Mouse (Mus musculus) hindbrain, embryonic 16.5 days (tissue): Measurements from ENCODE around the gene Sec14l4. TPM values are rescaled to one million over a fixed set of nuclear protein-coding genes. Genes with fewer than 3 reads are reported as not detected.

Experiments
- ATAC-seq: fragments of 200-750 bp; cut with Nextera tagmentation; 2 replicates; pipeline ENCODE4 v1.8.0; 2017; ENCODE audit warnings: moderate TSS enrichment, moderate library complexity
- H3K27ac ChIP-seq: fragments of 300-500 bp; sonication (generic); 2 replicates; pipeline ENCODE4 v1.5.1; 2014; ENCODE audit warnings: low read depth, mild to moderate bottlenecking, control low read depth, low read length, moderate library complexity
- H3K27me3 ChIP-seq: fragments of 300-500 bp; sonication (generic); replicated peaks from 2 replicates; pipeline ENCODE4 v1.6.1; 2014; ENCODE audit warnings: low read length; ENCODE audit not compliant: control insufficient read depth, insufficient read depth
- H3K36me3 ChIP-seq: fragments of 300-500 bp; sonication (generic); 2 replicates; pipeline ENCODE4 v1.6.1; 2014; ENCODE audit warnings: mild to moderate bottlenecking, low read length, moderate library complexity, mixed read lengths; ENCODE audit not compliant: control insufficient read depth, insufficient read depth
- H3K4me1 ChIP-seq: fragments of 300-500 bp; sonication (generic); 2 replicates; pipeline ENCODE4 v1.6.1; 2014; ENCODE audit warnings: low read depth, low read length; ENCODE audit not compliant: control insufficient read depth, insufficient read depth
- H3K4me2 ChIP-seq: fragments of 300-500 bp; sonication (generic); 2 replicates; pipeline ENCODE4 v1.6.1; 2014; ENCODE audit warnings: mild to moderate bottlenecking, low read length, control low read depth, moderate library complexity
- H3K4me3 ChIP-seq: fragments of 300-500 bp; sonication (generic); 2 replicates; pipeline ENCODE4 v1.5.1; 2014; ENCODE audit warnings: mild to moderate bottlenecking, low read length, control low read depth, moderate library complexity
- H3K9ac ChIP-seq: fragments of 300-500 bp; sonication (generic); 2 replicates; pipeline ENCODE4 v1.6.1; 2014; ENCODE audit warnings: low read depth, mild to moderate bottlenecking, control low read depth, low read length, moderate library complexity
- H3K9me3 ChIP-seq: fragments of 300-500 bp; sonication (generic); 2 replicates; pipeline ENCODE4 v1.6.1; 2014; ENCODE audit warnings: mild to moderate bottlenecking, low read length, moderate library complexity; ENCODE audit not compliant: control insufficient read depth
- WGBS: fragments of 180-500 bp; shearing (Covaris S2); extraction: QIAGEN DNeasy Blood & Tissue Kit; methylation state at CpG from one replicate; pipeline ENCODE4 v1.1.7; 2014; 5-methylcytosine and 5-hydroxymethylcytosine counted together
- polyA plus RNA-seq: library from polyadenylated mRNA; unstranded; fragments of >200 nt; fragmentation: Nextera tagmentation; extraction: Ambion mirVana; gene quantifications from 2 replicates; pipeline ENCODE4 v1.2.1, GENCODE M21; 2015

The Sec14l4 gene
- not detected in 2 replicates for polyA plus RNA-seq

DNA sequence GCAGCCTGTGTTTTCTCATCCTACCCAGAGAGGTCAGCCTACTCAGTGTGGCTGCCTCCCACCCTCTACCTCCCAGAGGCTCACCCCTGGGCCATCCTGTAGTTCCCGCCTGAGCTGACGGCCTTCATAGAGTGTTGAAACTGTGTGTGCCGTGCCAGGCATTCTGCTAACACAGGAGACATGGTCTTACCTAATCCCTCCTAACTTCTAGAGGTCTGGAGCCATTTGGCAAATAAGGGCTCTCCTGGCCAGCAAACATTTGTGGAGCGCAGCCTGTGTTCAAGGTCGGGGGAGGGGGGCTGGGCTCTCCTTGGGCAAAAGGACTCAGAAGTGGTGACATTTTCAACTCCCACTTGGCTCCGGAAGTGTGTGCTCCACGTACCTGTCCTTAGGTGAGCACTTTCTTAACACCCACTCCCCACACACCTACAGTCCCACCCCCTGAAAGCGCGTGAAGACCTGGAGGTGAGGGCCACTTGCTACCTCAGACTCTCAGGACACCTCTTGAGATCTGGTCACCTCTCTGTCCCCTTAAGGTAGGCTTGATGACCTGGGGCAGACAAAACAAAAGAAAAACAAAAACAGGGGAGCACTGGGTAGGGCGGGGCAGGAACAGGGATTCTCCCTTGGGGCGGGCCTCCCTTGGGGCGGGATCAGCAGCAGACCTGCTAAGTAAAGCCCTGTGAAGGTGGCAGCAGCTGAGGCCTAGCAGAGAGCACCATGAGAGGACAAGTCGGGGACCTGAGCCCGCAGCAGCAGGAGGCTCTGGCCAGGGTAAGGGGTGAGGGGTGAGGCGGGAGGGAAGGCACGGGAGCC, at the start of gene Sec14l4:
Gene Sec14l4, plus strand, starts transcription at position 337 of the 816 bp plus-strand sequence.
- 40% methylated on average over 16 of the region's 16 CpGs for whole genome bisulfite sequencing
- ATAC-seq = no peak
- no peaks in the 10 kb centered on the region for H3K36me3 ChIP-seq

DNA sequence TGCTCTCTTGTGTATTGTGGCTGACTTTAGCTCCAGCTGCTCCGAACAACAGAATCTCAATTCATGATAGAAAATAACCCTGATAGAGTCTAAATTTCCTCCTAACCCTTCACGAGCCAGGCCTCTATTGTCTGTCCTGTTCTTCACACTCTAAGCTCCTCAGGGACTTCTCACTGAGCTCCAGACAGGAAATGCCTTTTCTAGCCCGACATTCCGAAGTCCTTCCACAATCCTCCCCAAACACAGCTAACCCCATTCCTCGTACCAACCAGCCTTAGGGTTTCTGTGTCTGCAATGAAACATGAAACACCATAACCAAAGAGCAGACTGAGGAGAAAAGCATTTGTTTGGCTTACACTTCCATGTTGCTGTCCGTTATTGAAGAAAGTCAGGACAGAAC, 49.7 kb upstream of the Sec14l4 start:
- Histone ChIP-seq H3K9me3 (no peaks in the 10 kb centered on the region), H3K27me3 (no peaks in the 10 kb centered on the region), H3K4me2 (no peak overlapping the region), H3K4me1 (peaks cover 11% of the 10 kb centered on the region; the same call in 1 of the 2 replicates), H3K27ac (no peak overlapping the region), H3K9ac (no peak overlapping the region), H3K4me3 (no peak overlapping the region), H3K36me3 (peaks cover 26% of the 10 kb centered on the region)
- ATAC-seq = no peak
- 75% methylated on average over 6 of the region's 6 CpGs for WGBS

More for the DNA sequence above, at the start of gene Sec14l4:
- H3K4me3 ChIP-seq = no peak within 1 kb of the TSS
- peaks cover 3% of the 10 kb centered on the region; the same call in 1 of the 2 replicates for H3K27me3 ChIP-seq
- H3K4me2 ChIP-seq = no peak within 1 kb of the TSS
- no peak within 1 kb of the TSS for H3K9ac ChIP-seq
- H3K27ac ChIP-seq = no peak within 1 kb of the TSS
- no peaks in the 10 kb centered on the region for H3K4me1 ChIP-seq
- no peaks in the 10 kb centered on the region for H3K9me3 ChIP-seq

DNA sequence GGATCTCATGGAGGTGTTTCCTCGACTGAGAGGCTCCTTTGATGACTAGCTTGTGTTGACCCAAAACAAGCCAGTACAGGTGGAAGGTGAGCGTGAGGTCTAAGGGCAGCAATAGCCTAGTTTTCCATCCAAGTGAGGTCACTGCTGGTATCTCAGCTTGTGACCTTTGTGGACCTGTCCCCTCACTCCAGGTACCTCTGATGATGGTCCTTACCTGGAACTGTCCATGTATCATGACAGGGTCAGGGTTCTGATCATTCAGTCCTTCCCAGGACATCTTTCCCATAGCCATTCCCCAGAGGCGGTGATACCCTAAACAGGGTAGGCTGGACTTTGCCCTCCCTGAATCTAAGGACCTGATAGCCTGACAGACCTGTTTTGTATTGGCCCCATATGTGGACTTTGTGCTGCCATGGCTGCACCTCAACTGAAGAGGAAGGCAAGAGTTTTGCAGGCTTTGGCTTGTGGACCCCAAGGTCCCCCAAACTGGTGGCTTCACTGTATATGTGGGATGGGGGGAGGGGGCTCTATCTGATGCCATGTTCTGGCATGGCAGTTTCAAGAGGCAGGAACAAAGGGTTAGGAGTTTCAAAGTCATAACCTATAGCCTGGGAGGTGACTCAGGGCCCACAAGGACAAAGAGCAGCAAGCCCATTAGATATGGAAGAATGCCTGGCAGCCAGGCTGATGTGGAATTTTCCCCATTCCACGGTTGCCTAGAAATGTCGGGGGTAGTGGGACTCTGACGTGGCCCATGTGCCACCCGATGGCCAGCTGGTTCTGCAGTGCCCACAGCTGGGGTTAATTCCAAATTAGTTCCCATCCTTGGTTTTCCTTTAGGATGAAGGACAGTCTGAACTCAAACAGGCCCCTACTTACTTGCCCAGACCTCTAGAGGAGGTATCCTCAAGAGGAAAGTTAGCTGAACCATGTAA, 48.7 kb upstream of the Sec14l4 start:
- Histone ChIP-seq H3K27ac (peak overlapping the region; percentile 54; the same call in 1 of the 2 replicates), H3K9ac (no peak overlapping the region), H3K4me2 (peak overlapping the region; percentile 77), H3K4me1 (peaks cover 11% of the 10 kb centered on the region; the same call in 1 of the 2 replicates), H3K27me3 (no peaks in the 10 kb centered on the region), H3K36me3 (peaks cover 18% of the 10 kb centered on the region), H3K4me3 (peak overlapping the region; percentile 47; the same call in 1 of the 2 replicates), H3K9me3 (no peaks in the 10 kb centered on the region)
- ATAC-seq = no peak; the same call in 1 of the 2 replicates
- WGBS = 53% methylated on average over 7 of the region's 7 CpGs

DNA sequence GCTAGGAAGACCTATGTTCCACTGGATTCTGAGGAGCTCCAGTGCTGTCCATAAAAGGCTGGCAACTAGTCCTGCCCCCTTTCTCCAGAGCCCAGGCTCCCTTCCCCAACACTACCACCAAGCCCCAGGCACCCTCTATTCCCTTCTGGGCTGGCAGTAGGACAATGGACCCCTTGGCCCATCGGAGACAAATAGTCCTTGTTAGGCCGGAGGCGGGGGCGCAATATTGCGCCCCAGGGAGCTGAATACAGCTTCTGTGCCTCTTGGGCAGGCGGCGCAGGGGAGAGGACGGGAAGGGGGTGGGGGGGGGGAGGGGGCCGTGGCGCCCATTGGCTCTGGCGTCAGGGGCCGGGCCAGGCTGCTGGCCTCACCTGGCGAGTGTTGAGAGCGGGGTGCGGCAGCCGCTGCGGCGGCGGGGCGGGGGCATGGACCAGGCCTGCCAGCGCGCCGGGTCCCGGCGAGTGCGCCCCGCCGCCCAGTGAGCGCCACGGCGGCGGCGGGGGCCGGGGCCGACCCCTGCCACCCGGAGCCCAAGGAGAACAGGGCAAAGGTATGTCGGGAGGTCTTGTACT, 47.9 kb upstream of the Sec14l4 start, which contains the start of gene Gal3st1:
Gene Gal3st1, plus strand, starts transcription at position 346 of the 572 bp plus-strand sequence.
- peak; percentile 82 for ATAC-seq
- peak within 1 kb of the TSS; percentile 65 for H3K9ac ChIP-seq
- H3K36me3 ChIP-seq = peaks cover 17% of the 10 kb centered on the region
- peak within 1 kb of the TSS; percentile 47 for H3K4me3 ChIP-seq
- peak within 1 kb of the TSS; percentile 54; the same call in 1 of the 2 replicates for H3K27ac ChIP-seq
- no peaks in the 10 kb centered on the region for H3K27me3 ChIP-seq
- H3K4me2 ChIP-seq = peak within 1 kb of the TSS; percentile 77
- peaks cover 11% of the 10 kb centered on the region; the same call in 1 of the 2 replicates for H3K4me1 ChIP-seq
- H3K9me3 ChIP-seq = no peaks in the 10 kb centered on the region
- 2% methylated on average over 6 of the region's 37 CpGs for WGBS

DNA sequence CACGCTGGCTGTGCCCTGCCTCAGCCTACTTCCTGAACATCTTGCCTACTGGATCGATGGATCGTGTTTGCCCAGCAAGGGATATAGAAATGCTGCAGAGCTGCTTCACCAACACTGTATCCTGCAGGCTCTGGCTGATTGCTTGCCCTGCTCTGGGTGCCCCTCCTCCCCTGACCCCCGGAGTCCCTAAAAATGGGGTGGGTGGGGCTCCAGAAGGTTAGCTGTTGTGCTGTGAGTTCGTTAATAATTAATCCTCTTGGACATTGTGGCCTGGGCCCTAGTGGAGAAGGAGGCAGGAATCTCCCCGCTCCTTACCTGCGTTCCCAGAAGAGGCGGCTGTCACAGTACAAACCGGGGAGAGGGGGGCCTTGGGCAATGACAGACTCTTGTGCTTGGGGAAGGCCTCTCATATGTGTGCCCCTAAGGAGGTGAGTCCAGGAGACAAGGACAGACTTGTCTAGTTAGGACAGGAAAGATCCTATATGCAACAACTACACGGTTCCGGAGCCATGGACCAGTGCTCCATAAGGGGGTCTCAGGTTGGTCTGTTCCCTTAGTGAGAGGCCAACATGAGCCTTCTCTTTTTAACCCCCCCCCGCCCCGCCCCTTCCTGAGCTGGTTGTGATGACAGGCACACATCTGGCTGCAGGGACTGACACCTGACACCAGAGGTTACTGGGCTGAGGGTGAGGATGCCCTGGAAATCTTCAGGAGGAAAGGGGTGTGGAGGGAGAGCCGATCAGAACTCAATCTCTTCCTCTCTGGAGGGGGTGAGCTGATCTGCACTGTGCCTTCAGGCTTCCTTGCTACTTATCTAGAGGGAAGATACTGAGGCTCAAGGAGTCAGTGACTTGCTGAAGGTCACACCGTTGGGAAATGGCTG, 47.2 kb upstream of the Sec14l4 start:
- no peaks in the 10 kb centered on the region for H3K27me3 ChIP-seq
- WGBS = 12% methylated on average over 15 of the region's 15 CpGs
- peaks cover 10% of the 10 kb centered on the region for H3K36me3 ChIP-seq
- peak overlapping the region; percentile 47 for H3K4me3 ChIP-seq
- peaks cover 11% of the 10 kb centered on the region; the same call in 1 of the 2 replicates for H3K4me1 ChIP-seq
- no peak overlapping the region; the same call in 1 of the 2 replicates for H3K27ac ChIP-seq
- H3K9me3 ChIP-seq = no peaks in the 10 kb centered on the region
- ATAC-seq = peak; percentile 66
- H3K4me2 ChIP-seq = peak overlapping the region; percentile 77
- H3K9ac ChIP-seq = peak overlapping the region; percentile 65

DNA sequence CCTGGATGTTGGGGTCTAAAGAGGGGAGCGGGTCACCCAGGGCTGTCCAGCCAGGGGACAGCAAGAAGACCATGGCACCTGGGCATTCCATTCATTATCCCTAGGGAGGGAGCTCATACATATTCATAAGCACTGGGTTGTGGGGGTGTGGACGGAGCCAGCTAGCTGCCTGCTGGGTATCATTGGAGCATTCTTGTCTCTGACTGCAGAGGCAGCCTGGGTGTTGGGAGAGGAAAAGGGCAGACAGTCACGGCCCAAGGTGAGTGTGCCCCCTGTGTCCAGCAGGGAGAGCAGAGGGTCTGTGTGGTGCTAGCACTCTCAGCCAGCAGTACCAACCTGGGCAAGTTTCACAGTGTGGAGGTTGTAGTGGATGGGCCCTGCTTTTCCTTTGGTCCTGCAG, 41.5 kb upstream of the Sec14l4 start:
- Histone ChIP-seq H3K4me3 (no peak overlapping the region), H3K4me2 (no peak overlapping the region), H3K27ac (no peak overlapping the region), H3K4me1 (no peaks in the 10 kb centered on the region), H3K9ac (no peak overlapping the region), H3K36me3 (no peaks in the 10 kb centered on the region), H3K27me3 (no peaks in the 10 kb centered on the region; the same call in 1 of the 2 replicates), H3K9me3 (no peaks in the 10 kb centered on the region)
- no peak for ATAC-seq
- 48% methylated on average over 3 of the region's 3 CpGs for WGBS

DNA sequence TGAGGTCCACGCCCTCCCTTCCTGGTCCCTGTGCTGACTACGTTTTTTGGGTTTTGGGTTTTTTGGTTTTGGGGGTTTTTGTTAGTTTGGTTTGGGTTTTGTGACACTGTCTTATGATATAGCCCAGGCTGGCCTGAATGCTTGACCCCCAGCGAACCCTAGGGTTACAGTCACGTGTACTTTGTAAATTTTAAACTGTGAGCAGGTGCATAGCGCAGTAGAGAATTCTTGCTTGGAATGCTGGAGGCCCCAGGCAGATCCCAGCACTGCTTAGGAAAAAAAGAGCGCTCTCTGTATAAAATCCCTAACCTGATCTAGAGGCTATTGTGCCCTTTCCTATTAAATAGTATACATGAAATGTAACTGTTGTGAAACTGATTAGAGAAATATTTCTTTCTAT, 38.1 kb upstream of the Sec14l4 start:
- no peaks in the 10 kb centered on the region for H3K9me3 ChIP-seq
- H3K27ac ChIP-seq = no peak overlapping the region
- WGBS = 78% methylated on average over 6 of the region's 6 CpGs
- H3K36me3 ChIP-seq = no peaks in the 10 kb centered on the region
- H3K9ac ChIP-seq = no peak overlapping the region
- no peak overlapping the region for H3K4me3 ChIP-seq
- H3K27me3 ChIP-seq = peaks cover 16% of the 10 kb centered on the region
- no peak overlapping the region for H3K4me2 ChIP-seq
- no peak for ATAC-seq
- peaks cover 4% of the 10 kb centered on the region for H3K4me1 ChIP-seq

DNA sequence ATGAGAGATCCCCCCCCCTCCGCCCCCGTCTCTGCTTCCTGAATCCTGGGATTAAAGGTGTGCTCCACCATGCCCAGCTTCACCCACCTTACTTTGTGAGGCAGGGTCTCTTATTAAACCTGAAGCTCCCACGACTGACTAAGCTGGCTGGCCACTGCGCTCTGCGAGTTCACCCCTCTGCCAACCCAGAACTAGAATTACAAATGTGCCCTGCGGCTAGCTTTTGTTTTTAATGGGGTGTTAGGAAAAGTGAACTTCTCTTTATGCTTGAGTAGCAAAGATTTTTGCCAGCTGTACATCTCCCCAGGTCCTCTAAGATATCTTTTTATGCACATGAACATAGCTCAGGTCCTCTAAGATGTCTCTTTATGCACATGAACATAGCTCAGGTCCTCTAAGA, 37.3 kb upstream of the Sec14l4 start:
- WGBS = 87% methylated on average over 6 of the region's 6 CpGs
- Histone ChIP-seq H3K27me3 (peaks cover 22% of the 10 kb centered on the region), H3K4me3 (no peak overlapping the region), H3K27ac (no peak overlapping the region), H3K4me2 (no peak overlapping the region), H3K36me3 (no peaks in the 10 kb centered on the region), H3K9ac (no peak overlapping the region), H3K9me3 (no peaks in the 10 kb centered on the region), H3K4me1 (peaks cover 7% of the 10 kb centered on the region)
- no peak for ATAC-seq
